Mouse (Mus musculus): ENCODE data around the gene Cyld.

Cyld gene

GRCm38 (mm10) chr8:88792691-88793323, 96.0 kb downstream of the Cyld start:
- peak; percentile 7 for DNase-seq (ENCODE audit: low read depth, low spot score)

GRCm38 (mm10) chr8:88793324-88793722, 96.5 kb downstream of the Cyld start:
- no peak for DNase-seq (ENCODE audit: low read depth, low spot score)

- DNase-seq (ENCODE audit: low read depth, low spot score), result no peak
Observed at GRCm38 (mm10) chr8:88793746-88794614, 97.2 kb downstream of the Cyld start.

GRCm38 (mm10) chr8:88794615-88794907, 97.7 kb downstream of the Cyld start:
- no peak for DNase-seq (ENCODE audit: low read depth, low spot score)

- DNase-seq (ENCODE audit: low read depth, low spot score), result no peak
Observed at GRCm38 (mm10) chr8:88795896-88796295, 99.1 kb downstream of the Cyld start.

- DNase-seq (ENCODE audit: low read depth, low spot score), result no peak
Observed at GRCm38 (mm10) chr8:88796651-88797050, 99.8 kb downstream of the Cyld start.

Measured in forelimb bud, embryonic 11.5 days (tissue).